Mouse (Mus musculus) adrenal gland, postnatal 4 days (tissue): ENCODE measurements at regions not wholly inside any gene's neighbourhood (a gene's known extent, or its start where the extent isn't known, plus 50 kb on each side); places are given as distances from the start of the nearest gene placed in this dataset.

ENCODE experiments used
- DNase-seq, 2 experiments: peaks; one replicate each; pipeline ENCODE4 v3.0.0; 2021 to 2022; ENCODE audit warnings: low spot score in 2 of 2, mixed read lengths in 2 of 2

- no peak for DNase-seq
These were observed 309.6 kb upstream of the Pkdcc start for GRCm38 (mm10) chr17:82905483-82905882.

DNA sequence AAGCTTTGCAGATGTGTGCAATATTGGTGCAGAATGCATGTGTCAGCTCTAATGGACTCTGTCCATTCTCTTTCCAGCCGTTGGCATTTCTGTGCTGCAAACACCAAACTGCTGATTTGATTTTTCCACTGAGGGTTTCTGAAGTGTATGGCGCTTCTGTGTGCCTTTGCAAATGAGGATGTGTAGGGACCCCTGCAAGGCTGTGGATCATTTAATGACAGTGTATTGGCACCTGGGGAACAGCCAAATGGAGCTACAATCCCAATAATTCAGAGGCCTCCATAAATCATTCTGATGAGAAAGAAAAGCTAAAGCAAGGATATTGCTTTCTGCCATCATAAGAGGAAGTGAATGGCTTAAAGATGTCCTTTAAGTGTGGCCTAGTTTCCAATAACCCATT is 305.9 kb upstream of the Pkdcc start:
- no peak for DNase-seq

- peak in 1 of 2 experiments; percentile 5 for DNase-seq
These were observed 292.1 kb upstream of the Pkdcc start for GRCm38 (mm10) chr17:82922986-82923385.

DNA sequence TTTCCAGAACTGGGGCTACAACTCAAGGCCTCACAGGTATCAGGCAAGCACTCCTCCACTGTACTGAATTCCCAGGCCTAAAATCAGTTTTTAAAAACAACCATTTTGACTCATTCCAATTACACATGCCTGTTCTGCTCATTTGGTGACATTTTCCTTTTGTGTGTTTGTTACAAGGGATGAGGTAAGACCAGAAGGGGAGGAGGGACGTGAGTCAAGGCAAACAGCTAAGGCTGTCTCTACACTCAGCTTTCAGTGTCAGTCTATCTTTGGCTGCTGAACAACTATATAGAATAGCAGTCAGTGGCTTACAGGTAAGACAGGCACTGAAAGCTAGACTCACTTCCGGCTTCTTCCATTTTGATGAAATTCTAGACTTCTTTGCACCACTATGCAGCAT is 289.3 kb upstream of the Pkdcc start:
- no peak for DNase-seq

DNA sequence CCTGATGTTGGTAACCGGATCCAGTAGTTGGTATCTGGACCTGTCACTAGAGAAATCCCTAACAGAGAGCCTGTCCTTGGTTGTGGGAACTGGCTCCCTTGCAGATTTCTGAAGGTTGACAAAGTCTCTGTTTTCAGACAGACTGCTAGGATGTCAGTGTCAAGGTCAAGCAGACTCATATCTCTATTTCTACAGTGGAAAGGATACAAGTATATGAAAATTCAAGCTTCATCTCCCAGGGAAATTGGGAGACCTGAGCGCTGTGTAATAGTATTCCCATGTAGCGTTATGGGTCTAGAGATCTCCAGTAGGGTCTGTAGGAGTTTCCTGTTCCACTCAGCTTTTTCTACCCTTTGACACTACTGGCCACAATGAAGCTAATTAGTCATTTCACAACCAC is 287.4 kb upstream of the Pkdcc start:
- no peak for DNase-seq

DNA sequence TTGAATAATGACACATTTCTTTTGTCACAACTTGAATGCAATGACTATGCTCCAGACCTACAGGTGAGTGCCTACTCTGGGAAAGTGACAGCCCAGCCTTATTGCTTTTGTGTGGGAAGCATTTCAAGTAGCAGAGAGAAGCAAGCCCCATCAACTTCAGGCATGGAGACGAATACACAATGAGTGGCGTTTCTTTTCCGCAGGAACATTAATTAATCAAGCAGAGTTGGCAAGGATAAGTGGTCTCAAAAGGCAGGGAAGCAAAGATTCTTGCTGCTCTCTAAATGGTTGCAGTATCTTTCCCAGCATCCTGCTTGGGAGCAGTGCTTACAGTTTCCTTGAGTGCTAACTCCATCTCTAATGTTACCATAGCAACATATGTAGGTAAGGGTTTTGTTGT is 285.6 kb upstream of the Pkdcc start:
- no peak for DNase-seq

GRCm38 (mm10) chr17:82930738-82931137 is 284.4 kb upstream of the Pkdcc start:
- no peak for DNase-seq

- no peak for DNase-seq
These were observed 283.6 kb upstream of the Pkdcc start for GRCm38 (mm10) chr17:82931476-82931875.

GRCm38 (mm10) chr17:82936836-82937235 is 278.3 kb upstream of the Pkdcc start:
- no peak for DNase-seq

DNA sequence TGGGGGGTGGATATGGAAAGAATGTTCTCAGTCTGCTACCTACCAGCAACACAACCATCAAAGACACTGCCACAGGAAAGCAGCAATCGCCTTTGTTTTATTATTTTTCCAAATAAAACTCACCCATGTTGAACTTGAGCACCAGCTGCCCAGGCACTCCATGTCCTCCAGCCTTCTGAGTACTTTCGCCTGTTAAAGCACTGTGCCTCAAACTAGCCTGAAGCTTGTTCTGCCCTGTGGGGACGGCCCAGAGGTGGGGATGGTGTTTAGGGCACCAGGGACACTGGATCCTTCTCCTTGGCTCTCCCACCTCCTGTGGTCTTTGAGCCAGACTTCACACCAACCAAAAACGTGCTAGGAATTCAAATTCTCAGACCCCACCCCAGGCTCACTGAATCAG is 269.0 kb upstream of the Pkdcc start:
- no peak for DNase-seq

DNA sequence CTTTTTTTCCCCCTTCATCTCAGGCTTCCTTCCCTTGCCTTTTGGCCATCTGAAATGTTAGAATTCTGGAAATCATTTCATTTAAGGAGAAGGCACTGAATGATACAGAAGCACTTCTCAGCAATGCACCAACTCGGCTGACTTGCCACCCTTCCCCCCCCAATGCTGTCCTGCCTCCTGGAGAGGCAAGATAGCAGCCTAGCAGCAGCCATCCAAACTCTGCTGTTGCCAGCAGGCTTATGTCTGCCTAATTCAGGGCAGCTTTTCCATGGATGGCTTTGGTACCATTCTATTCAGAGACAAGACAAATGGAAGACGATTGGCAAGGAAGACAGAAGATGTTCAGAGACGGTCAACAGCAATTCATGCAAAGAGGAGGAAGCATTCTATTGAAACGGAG is 265.3 kb upstream of the Pkdcc start:
- DNase-seq = no peak

GRCm38 (mm10) chr17:82950268-82950667 is 264.8 kb upstream of the Pkdcc start:
- no peak for DNase-seq

DNA sequence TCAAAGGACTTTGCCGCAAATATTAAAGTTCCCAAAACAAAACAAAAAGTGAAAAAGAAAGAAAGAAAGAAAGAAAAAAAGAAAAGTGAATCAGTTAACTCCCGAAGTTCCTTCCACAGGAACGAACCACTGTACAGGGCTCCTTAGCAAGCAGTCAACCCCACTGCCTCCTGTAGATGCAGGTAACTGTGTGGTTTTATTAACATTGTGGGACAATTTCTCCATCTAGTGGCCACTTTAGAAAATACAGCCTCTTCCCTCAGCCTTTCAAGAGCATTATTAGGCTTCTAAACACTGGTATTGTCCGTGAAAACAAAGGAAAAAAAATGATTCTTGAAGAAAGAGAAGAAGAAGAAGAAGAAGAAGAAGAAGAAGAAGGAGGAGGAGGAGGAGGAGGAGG is 257.7 kb upstream of the Pkdcc start:
- DNase-seq = no peak

DNA sequence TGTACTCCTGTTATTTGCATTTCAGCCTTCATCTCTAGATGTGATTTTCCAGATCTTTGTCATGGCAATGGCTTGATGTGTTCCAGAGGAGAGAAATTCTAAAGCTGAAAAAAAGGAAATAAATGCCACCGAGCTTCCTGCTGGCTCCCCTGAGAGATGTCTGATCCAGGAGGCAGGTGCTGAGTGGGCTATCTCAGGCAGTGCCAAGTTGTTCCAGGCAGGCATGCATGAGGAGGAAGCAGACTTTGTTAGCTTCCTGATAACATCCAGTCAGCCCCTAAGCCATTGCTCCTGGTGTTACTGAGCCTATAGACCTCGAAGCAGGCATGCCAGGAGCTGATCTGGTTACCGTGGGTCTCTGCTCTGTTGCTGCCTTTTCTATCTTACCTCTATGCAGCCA is 251.7 kb upstream of the Pkdcc start:
- DNase-seq = no peak

GRCm38 (mm10) chr17:82999710-83000109 is 215.4 kb upstream of the Pkdcc start:
- DNase-seq = no peak

GRCm38 (mm10) chr17:83000411-83000810 is 214.7 kb upstream of the Pkdcc start:
- no peak for DNase-seq

DNA sequence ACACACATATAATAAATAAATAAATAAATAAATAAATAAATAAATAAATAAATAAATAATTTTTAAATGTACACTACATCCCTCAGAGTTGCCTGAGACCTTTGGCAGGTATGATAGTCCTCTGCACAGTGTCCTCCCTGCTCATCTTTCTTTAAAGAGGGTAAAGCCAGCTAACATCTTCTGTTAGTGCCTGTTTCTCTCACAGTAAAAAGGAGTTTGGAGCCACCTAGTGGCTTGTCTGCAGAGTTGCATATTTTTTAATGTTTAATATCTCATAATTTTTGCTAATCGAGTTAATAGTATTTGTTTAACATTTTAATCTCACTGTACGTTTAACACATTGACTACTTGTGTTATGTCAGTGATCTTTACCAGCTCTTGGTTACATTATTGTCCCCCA is 213.5 kb upstream of the Pkdcc start:
- DNase-seq = no peak

- no peak for DNase-seq
These were observed 204.2 kb upstream of the Pkdcc start for GRCm38 (mm10) chr17:83010845-83011244.

DNA sequence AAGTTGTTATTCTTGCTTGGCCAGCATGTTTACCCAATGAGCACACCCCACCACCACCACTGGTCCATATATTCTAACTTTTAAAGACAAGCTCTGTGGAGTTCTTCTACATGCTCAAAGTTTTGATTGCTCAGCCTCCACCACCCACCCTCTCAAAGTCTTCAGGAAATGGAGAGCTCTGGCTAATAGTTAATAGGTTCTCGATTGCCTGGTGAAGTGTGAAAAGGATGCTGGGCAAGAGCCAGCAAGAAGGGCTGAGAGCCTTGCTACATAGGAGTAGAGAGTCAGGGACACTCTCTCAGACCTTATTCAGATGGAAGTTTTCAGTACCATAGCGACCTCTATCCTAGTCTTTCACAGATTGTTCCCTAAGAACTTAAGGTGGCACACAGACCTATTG is 199.4 kb upstream of the Pkdcc start:
- no peak for DNase-seq

GRCm38 (mm10) chr17:83016936-83017335 is 198.2 kb upstream of the Pkdcc start:
- DNase-seq = no peak

- DNase-seq = no peak
These were observed 195.8 kb upstream of the Pkdcc start for GRCm38 (mm10) chr17:83019267-83019666.

DNA sequence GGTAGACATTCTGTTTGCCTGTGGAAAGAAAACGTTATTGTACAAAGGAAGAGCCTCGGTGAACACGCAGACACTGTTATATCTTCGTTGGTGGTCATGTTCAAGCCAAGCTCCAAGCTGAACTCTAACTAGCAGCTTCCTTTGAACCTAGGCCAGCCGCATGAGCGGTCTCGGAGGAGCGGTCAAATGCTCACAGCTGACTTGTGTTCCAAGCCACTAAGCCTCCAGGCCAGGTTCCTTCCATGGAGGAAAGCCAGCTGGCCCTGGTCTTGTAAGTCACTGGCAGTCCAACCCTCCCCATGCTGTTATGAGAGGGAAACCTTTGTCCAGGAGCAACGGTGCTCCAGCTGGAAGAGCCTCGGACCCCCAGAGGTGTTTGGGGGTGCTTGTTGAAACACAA is 194.5 kb upstream of the Pkdcc start:
- no peak for DNase-seq

DNA sequence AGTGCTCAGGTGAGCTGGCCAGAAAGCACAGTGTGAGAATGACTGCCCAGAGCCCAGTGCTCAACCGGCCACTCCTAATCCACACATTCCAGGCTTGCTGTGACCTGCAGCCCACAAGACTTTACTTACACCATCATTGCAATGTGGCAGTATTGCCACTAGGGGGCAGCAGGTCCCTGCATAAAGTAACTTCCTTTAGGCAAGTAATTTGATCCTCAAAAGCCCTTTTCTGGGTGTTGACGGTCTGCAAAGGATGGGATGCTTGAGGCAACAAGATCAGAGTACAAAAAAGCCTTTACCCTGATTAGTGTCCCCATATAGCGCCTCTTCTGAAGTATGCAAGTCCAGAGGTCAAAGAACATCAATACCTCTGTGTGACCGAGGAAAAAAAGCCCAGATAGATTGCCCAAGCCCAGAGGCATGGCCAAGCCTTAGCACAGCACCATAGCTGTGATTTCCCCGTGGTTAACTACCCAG is 189.7 kb upstream of the Pkdcc start:
- peak; percentile 53 to 68 for DNase-seq

DNA sequence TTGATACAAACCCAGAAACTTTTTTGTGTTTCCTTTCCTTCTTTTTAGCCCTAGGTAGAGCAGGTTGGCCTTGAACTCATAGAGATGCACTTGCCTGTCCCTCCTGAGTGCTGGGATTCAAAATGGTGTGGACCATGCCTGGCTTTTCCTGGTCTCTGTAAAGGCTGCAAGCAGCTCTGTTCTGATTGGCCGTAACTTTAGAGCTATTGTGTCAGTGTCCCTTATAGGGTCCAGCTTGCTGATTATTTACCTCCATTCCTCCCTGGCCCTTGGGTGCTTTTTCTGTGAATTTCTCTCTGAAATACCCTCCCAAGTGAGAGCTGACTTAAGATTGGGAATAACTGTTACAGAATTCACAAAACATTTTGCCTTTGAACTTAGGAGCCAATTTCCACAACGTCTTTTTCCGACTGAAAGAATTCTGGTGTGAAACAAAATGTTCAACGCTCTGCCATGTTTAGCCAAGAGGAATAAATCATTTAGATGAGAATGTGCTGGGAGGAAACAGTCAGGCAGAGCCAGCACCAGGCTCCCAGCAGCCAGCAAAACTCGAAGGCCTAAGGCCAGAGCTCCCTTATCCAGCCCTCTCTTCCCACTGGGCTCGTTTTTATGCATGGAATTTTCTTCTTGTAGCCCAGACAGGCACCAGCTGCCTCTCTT is 180.0 kb upstream of the Pkdcc start:
- no peak for DNase-seq
